Mouse (Mus musculus): Measurements from ENCODE around the gene Hmgb4.

DNA sequence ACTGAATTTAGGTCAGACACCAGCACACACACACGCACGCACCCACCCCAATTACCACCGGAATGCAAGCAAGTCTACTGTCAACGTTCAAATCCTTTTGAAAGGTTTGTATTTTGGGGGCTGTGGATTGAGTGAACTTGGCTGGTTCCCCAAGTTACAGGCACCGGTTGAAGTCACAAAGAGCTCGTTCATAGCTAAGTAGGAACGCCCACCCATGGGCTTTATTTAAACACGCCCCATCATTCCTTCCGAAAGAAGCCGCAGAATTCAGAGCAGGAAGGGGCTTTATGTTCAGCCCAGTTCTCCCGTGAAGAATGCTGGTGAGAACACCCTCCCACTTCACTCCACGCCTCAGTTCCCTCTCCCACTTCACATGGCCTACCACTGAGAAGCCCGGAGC, 27.3 kb downstream of the Hmgb4 start:
- TF ChIP-seq CTCF (IDR thresholded peaks at IDR 0.05), result no peak
- TF ChIP-seq EP300 (IDR thresholded peaks at IDR 0.05), result no peak
